Mouse (Mus musculus): ENCODE results near the gene Pon1. TPM values are rescaled to one million over a fixed set of nuclear protein-coding genes. Genes with fewer than 3 reads are reported as not detected.

Gene Pon1
- total and polyA plus RNA-seq, 3 experiments = 0.63 to 3.7 TPM; not detected in 1

DNA sequence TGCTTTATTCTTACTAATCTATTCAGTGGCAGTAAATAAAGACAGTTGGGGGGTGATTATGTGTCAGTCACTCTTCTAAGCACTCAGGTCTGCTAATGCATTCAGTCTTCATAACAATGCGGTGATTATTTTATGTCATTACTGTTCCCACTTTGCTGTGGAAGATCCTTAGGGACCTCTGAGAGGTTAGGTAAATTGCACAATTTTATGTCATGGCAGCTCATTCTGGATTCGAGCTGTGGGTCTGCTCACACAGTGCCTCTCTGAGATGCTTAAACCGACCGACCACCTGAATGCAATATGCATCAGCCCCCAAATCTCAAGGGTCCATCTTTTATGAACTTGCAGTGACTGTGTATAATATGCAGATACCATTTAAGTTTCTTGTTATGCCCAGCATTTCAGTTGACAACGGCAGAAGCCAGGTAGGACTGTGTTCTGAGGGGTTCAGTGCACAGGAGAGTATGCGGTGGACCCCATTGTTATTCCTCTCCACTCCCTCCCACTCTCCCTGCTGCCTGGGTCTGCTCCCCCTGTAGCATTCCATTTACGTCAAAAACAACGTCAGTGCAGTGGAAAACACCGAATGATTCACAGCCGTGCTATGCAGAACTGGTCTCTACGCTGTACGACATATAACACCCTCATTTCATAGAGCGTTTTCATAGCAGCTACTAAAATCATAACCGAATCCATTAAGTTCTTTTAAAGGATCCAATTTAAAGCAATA is 64.2 kb downstream of the Pon1 start:
- Histone ChIP-seq H3K4me1 (ENCODE audit: control insufficient read depth, insufficient read depth, low read length) (no peaks in the 10 kb centered on the region), H3K79me2 (replicated peaks; ENCODE audit: control insufficient read depth, insufficient read depth, low read length) (no peaks in the 10 kb centered on the region), H3K9ac (ENCODE audit: low read depth, low read length) (no peak overlapping the region), H3K4me3 (no peak overlapping the region), H3K27me3 (ENCODE audit: control insufficient read depth, insufficient read depth, low read length) (no peaks in the 10 kb centered on the region), H3K36me3 (ENCODE audit: control insufficient read depth, insufficient read depth, low read length) (no peaks in the 10 kb centered on the region), H3K27ac (no peak overlapping the region)
- TF ChIP-seq POLR2A (IDR thresholded peaks at IDR 0.05; ENCODE audit: insufficient read depth, low read depth, low read length) (no peak), CTCF (IDR thresholded peaks at IDR 0.05) (no peak), EP300 (IDR thresholded peaks at IDR 0.05; ENCODE audit: insufficient read depth, low read depth, low read length) (no peak)
- 90% methylated on average over 14 of the region's 14 CpGs for WGBS
- intact Hi-C loops (cut with DNase I) = no loop called here
- DNase-seq = no peak

GRCm38 (mm10) chr6:5120229-5120628 is 73.5 kb downstream of the Pon1 start:
- no peak overlapping the region for H3K9ac ChIP-seq (ENCODE audit: low read depth, low read length)
- no peaks in the 10 kb centered on the region for H3K27me3 ChIP-seq (ENCODE audit: control insufficient read depth, insufficient read depth, low read length)
- intact Hi-C loops (cut with DNase I) = no loop called here
- no peak overlapping the region for H3K27ac ChIP-seq
- WGBS = 45% methylated on average over 3 of the region's 3 CpGs
- DNase-seq = no peak
- no peaks in the 10 kb centered on the region for H3K36me3 ChIP-seq (ENCODE audit: control insufficient read depth, insufficient read depth, low read length)
- no peaks in the 10 kb centered on the region for H3K79me2 ChIP-seq (replicated peaks; ENCODE audit: control insufficient read depth, insufficient read depth, low read length)
- TF ChIP-seq POLR2A (IDR thresholded peaks at IDR 0.05; ENCODE audit: insufficient read depth, low read depth, low read length) (no peak), EP300 (IDR thresholded peaks at IDR 0.05; ENCODE audit: insufficient read depth, low read depth, low read length) (no peak), CTCF (IDR thresholded peaks at IDR 0.05) (no peak)
- H3K4me1 ChIP-seq (ENCODE audit: control insufficient read depth, insufficient read depth, low read length) = no peaks in the 10 kb centered on the region
- no peak overlapping the region for H3K4me3 ChIP-seq

- intact Hi-C loops (cut with DNase I) = no loop called here
- no peak overlapping the region for H3K9ac ChIP-seq (ENCODE audit: low read depth, low read length)
- H3K36me3 ChIP-seq (ENCODE audit: control insufficient read depth, insufficient read depth, low read length) = no peaks in the 10 kb centered on the region
- H3K4me3 ChIP-seq = no peak overlapping the region
- WGBS = 88% methylated on average over 15 of the region's 15 CpGs
- H3K27ac ChIP-seq = no peak overlapping the region
- no peaks in the 10 kb centered on the region for H3K4me1 ChIP-seq (ENCODE audit: control insufficient read depth, insufficient read depth, low read length)
- TF ChIP-seq POLR2A (IDR thresholded peaks at IDR 0.05; ENCODE audit: insufficient read depth, low read depth, low read length) (no peak), CTCF (IDR thresholded peaks at IDR 0.05) (no peak), EP300 (IDR thresholded peaks at IDR 0.05; ENCODE audit: insufficient read depth, low read depth, low read length) (no peak)
- no peaks in the 10 kb centered on the region for H3K27me3 ChIP-seq (ENCODE audit: control insufficient read depth, insufficient read depth, low read length)
- DNase-seq = no peak
- H3K79me2 ChIP-seq (replicated peaks; ENCODE audit: control insufficient read depth, insufficient read depth, low read length) = no peaks in the 10 kb centered on the region
These were observed 74.4 kb downstream of the Pon1 start for GRCm38 (mm10) chr6:5119181-5119910.

Other genes with a start within 250 kb of the Pon1 start
- 10 to 100 TPM; 21.4 to 22.6 TPM for gene Pon3, start 62.3 kb upstream of the Pon1 start, total RNA-seq (2021)
- 16.5 and 29.4 TPM in 2 replicates for gene Pon3, start 62.3 kb upstream of the Pon1 start, polyA plus RNA-seq (2012; rRNA removed)
- 10 to 100 TPM; 15.9 to 16.8 TPM for gene Pon2, start 104.5 kb upstream of the Pon1 start, total RNA-seq (2021)
- gene Pon2, start 104.5 kb upstream of the Pon1 start, polyA plus RNA-seq (2012; rRNA removed) = 16.8 and 34.1 TPM in 2 replicates
- gene Asb4, start 189.4 kb upstream of the Pon1 start, total RNA-seq (2021) = 1 to 10 TPM; 4.4 to 5.0 TPM
- 3.1 and 8.1 TPM in 2 replicates for gene Asb4, start 189.4 kb upstream of the Pon1 start, polyA plus RNA-seq (2012; rRNA removed)

Measured in heart, adult 2 months (tissue).